Mouse (Mus musculus) limb, embryonic 14.5 days (tissue): Measurements from ENCODE around the gene Prr7. TPM values are rescaled to one million over a fixed set of nuclear protein-coding genes. Genes with fewer than 3 reads are reported as not detected.

Source experiments
- ATAC-seq: fragments of 200-750 bp; cut with Nextera tagmentation; 2 replicates; pipeline ENCODE4 v1.8.0; 2017; ENCODE audit warnings: low read depth, moderate number of reproducible peaks, moderate TSS enrichment; ENCODE audit not compliant: low FRiP score
- DNase-seq: peaks from one replicate; pipeline ENCODE4 v3.0.0-alpha.2; 2015; ENCODE audit warnings: low spot score
- H3K27ac ChIP-seq: fragments of 300-500 bp; sonication (generic); replicated peaks from 2 replicates; pipeline ENCODE4 v1.5.1; 2014; ENCODE audit warnings: low read depth, mild to moderate bottlenecking, low read length, moderate library complexity, mixed read lengths
- H3K27me3 ChIP-seq: fragments of 300-500 bp; sonication (generic); 2 replicates; pipeline ENCODE4 v1.6.1; 2014; ENCODE audit warnings: low read length, mixed read lengths; ENCODE audit not compliant: control insufficient read depth, insufficient read depth
- H3K36me3 ChIP-seq: fragments of 300-500 bp; sonication (generic); 2 replicates; pipeline ENCODE4 v1.6.1; 2014; ENCODE audit warnings: mild to moderate bottlenecking, low read length, moderate library complexity, mixed read lengths; ENCODE audit not compliant: control insufficient read depth, insufficient read depth
- H3K4me1 ChIP-seq: fragments of 300-500 bp; sonication (generic); 2 replicates; pipeline ENCODE4 v1.6.1; 2014; ENCODE audit warnings: antibody characterized with exemption, low read length, mixed read lengths; ENCODE audit not compliant: control insufficient read depth, insufficient read depth
- H3K4me2 ChIP-seq: fragments of 300-500 bp; sonication (generic); replicated peaks from 2 replicates; pipeline ENCODE4 v1.6.1; 2014; ENCODE audit warnings: low read depth, mild to moderate bottlenecking, low read length, moderate library complexity; ENCODE audit not compliant: severe bottlenecking
- H3K4me3 ChIP-seq: fragments of 300-500 bp; sonication (generic); replicated peaks from 2 replicates; pipeline ENCODE4 v1.5.1; 2014; ENCODE audit warnings: low read length
- H3K9ac ChIP-seq: fragments of 300-500 bp; sonication (generic); 2 replicates; pipeline ENCODE4 v1.6.1; 2014; ENCODE audit warnings: mild to moderate bottlenecking, low read depth, low read length, moderate library complexity; ENCODE audit not compliant: severe bottlenecking
- H3K9me3 ChIP-seq: fragments of 300-500 bp; sonication (generic); 2 replicates; pipeline ENCODE4 v1.6.1; 2016; ENCODE audit warnings: low read length; ENCODE audit not compliant: control insufficient read depth
- POLR2A ChIP-seq: fragments of 200-500 bp; IDR thresholded peaks from 2 replicates; pipeline ENCODE4 v1.8.0; 2012; ENCODE audit warnings: inconsistent platforms, mild to moderate bottlenecking, moderate library complexity, borderline replicate concordance; ENCODE audit not compliant: insufficient read depth, insufficient read length; ENCODE audit errors: extremely low read depth
- WGBS: fragments of 180-500 bp; shearing (Covaris S2); extraction: QIAGEN DNeasy Blood & Tissue Kit; methylation state at CpG from one replicate; pipeline ENCODE4 v1.1.7; 2014; 5-methylcytosine and 5-hydroxymethylcytosine counted together
- microRNA-seq: library from miRNA; unstranded; fragments of <30 nt; microRNA quantifications from one replicate; pipeline ENCODE4, GENCODE M21; 2016
- polyA plus RNA-seq, 2 experiments: library from polyadenylated mRNA; depleted of rRNA in 1 of 2; stranded (reverse) in 1 of 2; unstranded in 1 of 2; fragments of >200 nt; fragmentation: Nextera tagmentation in 1 of 2; extraction: Ambion mirVana in 1 of 2; gene quantifications; 2 replicates each; pipeline versions ENCODE4 v1.2.1 to v1.2.3; 2012 to 2014

Gene Prr7
- polyA plus RNA-seq, 2 experiments = 1.4 to 18.6 TPM

DNA sequence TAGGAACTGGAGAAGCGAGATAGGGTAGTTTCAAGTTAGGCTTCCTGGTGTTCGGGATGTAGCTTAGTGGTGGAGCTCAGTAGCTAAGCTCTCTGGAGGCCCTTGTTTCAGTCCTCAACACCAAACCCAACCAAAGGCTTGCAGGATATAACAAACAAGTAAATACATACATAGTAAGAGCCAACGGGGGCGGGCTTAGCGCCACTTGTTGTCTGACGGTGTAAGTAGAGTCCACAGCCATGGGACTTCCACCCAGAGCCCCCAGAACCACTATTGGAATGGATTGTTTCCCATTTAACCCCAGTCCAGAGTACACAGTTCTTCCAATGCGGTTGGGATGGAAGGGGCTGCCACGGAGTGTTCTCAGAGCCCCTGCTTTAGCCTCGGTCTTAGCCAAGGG, 49.8 kb downstream of the Prr7 start:
- ATAC-seq = no peak
- peak overlapping the region; percentile 88 for H3K4me2 ChIP-seq
- peaks cover 16% of the 10 kb centered on the region for H3K36me3 ChIP-seq
- no peak overlapping the region for H3K27ac ChIP-seq
- H3K9me3 ChIP-seq = no peaks in the 10 kb centered on the region
- WGBS = 32% methylated on average over 9 of the region's 9 CpGs
- H3K27me3 ChIP-seq = no peaks in the 10 kb centered on the region
- H3K4me3 ChIP-seq = peak overlapping the region; percentile 88; the same call in 1 of the 2 replicates
- no peak for TF ChIP-seq POLR2A
- no peak overlapping the region for H3K9ac ChIP-seq
- no peak for DNase-seq
- H3K4me1 ChIP-seq = peaks cover 24% of the 10 kb centered on the region

DNA sequence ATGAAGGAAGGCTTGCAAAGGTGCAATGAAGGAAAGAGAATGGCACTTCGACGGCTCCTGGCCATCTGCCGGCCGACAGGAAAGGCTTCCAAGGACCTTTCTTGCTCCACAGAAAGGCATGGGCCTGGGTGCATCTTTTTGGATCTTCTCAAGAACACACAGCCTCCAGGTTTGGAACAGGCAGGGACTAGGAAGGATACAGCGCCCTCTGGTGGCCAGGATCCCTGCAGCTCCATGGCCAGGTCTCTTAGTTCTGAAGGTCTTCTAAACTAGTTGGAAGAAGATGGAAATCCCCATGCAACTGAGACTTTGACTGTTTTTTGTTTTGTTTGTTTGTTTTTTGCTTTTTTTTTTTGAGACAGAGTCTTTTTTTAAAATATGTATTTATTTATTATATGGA, 52.9 kb downstream of the Prr7 start:
- no peaks in the 10 kb centered on the region for H3K9me3 ChIP-seq
- no peak overlapping the region for H3K4me3 ChIP-seq
- ATAC-seq = no peak
- 9% methylated on average over 5 of the region's 5 CpGs for whole genome bisulfite sequencing
- no peak overlapping the region for H3K9ac ChIP-seq
- DNase-seq = peak; percentile 91
- peaks cover 5% of the 10 kb centered on the region for H3K4me1 ChIP-seq
- no peak for TF ChIP-seq POLR2A
- no peak overlapping the region for H3K4me2 ChIP-seq
- no peak overlapping the region for H3K27ac ChIP-seq
- H3K36me3 ChIP-seq = no peaks in the 10 kb centered on the region
- no peaks in the 10 kb centered on the region for H3K27me3 ChIP-seq

DNA sequence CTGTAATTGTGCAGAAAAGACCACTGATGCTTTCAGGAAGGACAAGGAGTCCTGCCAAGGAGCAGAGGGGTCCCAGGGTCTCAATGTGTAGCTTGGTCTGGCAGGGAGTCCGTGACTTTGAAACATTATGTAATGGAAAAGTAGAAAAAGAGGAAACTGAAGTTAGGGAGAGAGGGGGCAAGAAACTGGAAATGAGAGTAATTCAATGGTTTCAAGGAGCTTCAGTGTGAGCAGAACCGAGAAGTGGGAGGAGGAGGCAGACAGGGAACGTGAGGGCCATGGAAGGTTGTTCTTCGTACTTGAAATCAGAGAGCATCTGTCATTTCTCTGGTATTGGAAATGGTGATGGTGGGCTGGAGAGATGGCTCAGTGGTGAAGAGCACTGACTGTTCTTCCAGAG, 55.5 kb downstream of the Prr7 start:
- Histone ChIP-seq H3K9ac (no peak overlapping the region), H3K4me3 (no peak overlapping the region), H3K27ac (no peak overlapping the region), H3K4me1 (no peaks in the 10 kb centered on the region), H3K27me3 (no peaks in the 10 kb centered on the region), H3K36me3 (no peaks in the 10 kb centered on the region), H3K4me2 (no peak overlapping the region), H3K9me3 (no peaks in the 10 kb centered on the region)
- ATAC-seq = no peak
- WGBS = 77% methylated on average over 4 of the region's 4 CpGs
- DNase-seq = no peak
- no peak for TF ChIP-seq POLR2A

DNA sequence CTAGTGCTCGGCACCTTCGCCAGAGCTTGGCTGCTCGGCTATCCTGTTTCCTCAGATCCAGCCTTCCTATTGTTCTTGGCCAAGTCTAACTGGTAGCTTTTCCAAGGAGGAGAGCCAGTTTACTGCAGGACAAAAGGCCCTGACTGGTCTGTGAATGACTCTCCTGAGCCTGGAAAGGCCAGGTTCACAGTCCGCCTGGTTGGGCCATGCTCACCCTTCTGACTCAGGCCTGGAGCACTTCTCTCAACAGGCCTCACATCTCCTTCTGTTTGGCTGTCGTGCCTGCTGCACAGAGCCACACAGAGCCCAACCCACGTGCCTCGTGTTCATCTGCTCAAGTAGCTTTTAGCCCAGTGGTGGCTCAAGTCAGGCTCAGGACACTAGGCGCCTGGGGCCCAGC, 58.7 kb downstream of the Prr7 start:
- Histone ChIP-seq H3K9me3 (no peaks in the 10 kb centered on the region), H3K27me3 (no peaks in the 10 kb centered on the region), H3K4me3 (no peak overlapping the region), H3K4me1 (no peaks in the 10 kb centered on the region), H3K9ac (no peak overlapping the region), H3K36me3 (no peaks in the 10 kb centered on the region), H3K27ac (no peak overlapping the region), H3K4me2 (no peak overlapping the region)
- no peak for DNase-seq
- WGBS = 70% methylated on average over 8 of the region's 8 CpGs
- no peak for TF ChIP-seq POLR2A
- ATAC-seq = no peak

Small RNA genes within 50 kb of the gene (microRNA-seq; reads per million reads assigned to microRNA genes)
- gene Mir6943 (not detected), gene Mir6944 (17.9 reads per million, percentile 28 among the genes with 10 or more reads in this experiment), gene Mir6945 (1.4 reads per million)

Other genes with a start within 250 kb of the Prr7 start
- 282 and 315 TPM in 2 replicates for gene Prelid1, start 143.8 kb upstream of the Prr7 start, polyA plus RNA-seq (2012; rRNA removed)
- 450 and 476 TPM in 2 replicates for gene Prelid1, start 143.8 kb upstream of the Prr7 start, polyA plus RNA-seq (2014; fragmentation: Nextera tagmentation; extraction: Ambion mirVana)
- 154 and 165 TPM in 2 replicates for gene Rab24, start 142.3 kb upstream of the Prr7 start, polyA plus RNA-seq (2012; rRNA removed)
- gene Rab24, start 142.3 kb upstream of the Prr7 start, polyA plus RNA-seq (2014; fragmentation: Nextera tagmentation; extraction: Ambion mirVana) = 109 and 116 TPM in 2 replicates
- gene Mxd3, start 134.4 kb upstream of the Prr7 start, polyA plus RNA-seq (2012; rRNA removed) = 59.8 and 67.0 TPM in 2 replicates
- gene Mxd3, start 134.4 kb upstream of the Prr7 start, polyA plus RNA-seq (2014; fragmentation: Nextera tagmentation; extraction: Ambion mirVana) = 41.4 and 44.1 TPM in 2 replicates
- 84.4 and 101 TPM in 2 replicates for gene Lman2, start 101.5 kb upstream of the Prr7 start, polyA plus RNA-seq (2012; rRNA removed)
- gene Lman2, start 101.5 kb upstream of the Prr7 start, polyA plus RNA-seq (2014; fragmentation: Nextera tagmentation; extraction: Ambion mirVana) = 92.9 and 101 TPM in 2 replicates
- gene Rgs14, start 94.5 kb upstream of the Prr7 start, polyA plus RNA-seq (2012; rRNA removed) = 1.8 and 1.9 TPM in 2 replicates
- gene Rgs14, start 94.5 kb upstream of the Prr7 start, polyA plus RNA-seq (2014; fragmentation: Nextera tagmentation; extraction: Ambion mirVana) = 1.3 and 2.4 TPM in 2 replicates
- not detected in 2 replicates for gene Slc34a1, start 66.1 kb upstream of the Prr7 start, polyA plus RNA-seq (2012; rRNA removed)
- gene Slc34a1, start 66.1 kb upstream of the Prr7 start, polyA plus RNA-seq (2014; fragmentation: Nextera tagmentation; extraction: Ambion mirVana) = not detected in 2 replicates
- 0.52 TPM in 1 of 2 replicates, not detected in the other for gene Pfn3, start 49.0 kb upstream of the Prr7 start, polyA plus RNA-seq (2012; rRNA removed)
- gene Pfn3, start 49.0 kb upstream of the Prr7 start, polyA plus RNA-seq (2014; fragmentation: Nextera tagmentation; extraction: Ambion mirVana) = not detected in 2 replicates
- 0.09 and 0.11 TPM in 2 replicates for gene F12, start 37.5 kb upstream of the Prr7 start, polyA plus RNA-seq (2012; rRNA removed)
- gene F12, start 37.5 kb upstream of the Prr7 start, polyA plus RNA-seq (2014; fragmentation: Nextera tagmentation; extraction: Ambion mirVana) = not detected in 2 replicates
- gene Grk6, start 19.2 kb upstream of the Prr7 start, polyA plus RNA-seq (2012; rRNA removed) = 81.4 and 92.8 TPM in 2 replicates
- 51.7 and 57.5 TPM in 2 replicates for gene Grk6, start 19.2 kb upstream of the Prr7 start, polyA plus RNA-seq (2014; fragmentation: Nextera tagmentation; extraction: Ambion mirVana)
- gene Dbn1, start 23.8 kb downstream of the Prr7 start, polyA plus RNA-seq (2012; rRNA removed) = 266 and 303 TPM in 2 replicates
- 153 and 178 TPM in 2 replicates for gene Dbn1, start 23.8 kb downstream of the Prr7 start, polyA plus RNA-seq (2014; fragmentation: Nextera tagmentation; extraction: Ambion mirVana)
- 137 and 192 TPM in 2 replicates for gene Pdlim7, start 49.4 kb downstream of the Prr7 start, polyA plus RNA-seq (2012; rRNA removed)
- gene Pdlim7, start 49.4 kb downstream of the Prr7 start, polyA plus RNA-seq (2014; fragmentation: Nextera tagmentation; extraction: Ambion mirVana) = 148 and 162 TPM in 2 replicates
- gene Dok3, start 65.0 kb downstream of the Prr7 start, polyA plus RNA-seq (2012; rRNA removed) = 9.1 and 9.8 TPM in 2 replicates
- gene Dok3, start 65.0 kb downstream of the Prr7 start, polyA plus RNA-seq (2014; fragmentation: Nextera tagmentation; extraction: Ambion mirVana) = 2.4 and 4.4 TPM in 2 replicates
- gene Ddx41, start 72.4 kb downstream of the Prr7 start, polyA plus RNA-seq (2012; rRNA removed) = 89.3 and 92.6 TPM in 2 replicates
- 59.9 and 61.6 TPM in 2 replicates for gene Ddx41, start 72.4 kb downstream of the Prr7 start, polyA plus RNA-seq (2014; fragmentation: Nextera tagmentation; extraction: Ambion mirVana)
- 140 and 159 TPM in 2 replicates for gene Fam193b, start 106.9 kb downstream of the Prr7 start, polyA plus RNA-seq (2012; rRNA removed)
- gene Fam193b, start 106.9 kb downstream of the Prr7 start, polyA plus RNA-seq (2014; fragmentation: Nextera tagmentation; extraction: Ambion mirVana) = 35.9 and 40.7 TPM in 2 replicates
- 182 and 228 TPM in 2 replicates for gene Tmed9, start 109.5 kb downstream of the Prr7 start, polyA plus RNA-seq (2012; rRNA removed)
- gene Tmed9, start 109.5 kb downstream of the Prr7 start, polyA plus RNA-seq (2014; fragmentation: Nextera tagmentation; extraction: Ambion mirVana) = 78.6 and 83.0 TPM in 2 replicates
- 39.3 and 53.0 TPM in 2 replicates for gene B4galt7, start 135.6 kb downstream of the Prr7 start, polyA plus RNA-seq (2012; rRNA removed)
- gene B4galt7, start 135.6 kb downstream of the Prr7 start, polyA plus RNA-seq (2014; fragmentation: Nextera tagmentation; extraction: Ambion mirVana) = 10.1 and 12.5 TPM in 2 replicates
- gene Caml, start 158.7 kb downstream of the Prr7 start, polyA plus RNA-seq (2012; rRNA removed) = 55.3 and 60.7 TPM in 2 replicates
- gene Caml, start 158.7 kb downstream of the Prr7 start, polyA plus RNA-seq (2014; fragmentation: Nextera tagmentation; extraction: Ambion mirVana) = 59.4 and 60.4 TPM in 2 replicates
- gene Ddx46, start 170.8 kb downstream of the Prr7 start, polyA plus RNA-seq (2012; rRNA removed) = 36.5 and 48.7 TPM in 2 replicates
- 33.0 and 36.0 TPM in 2 replicates for gene Ddx46, start 170.8 kb downstream of the Prr7 start, polyA plus RNA-seq (2014; fragmentation: Nextera tagmentation; extraction: Ambion mirVana)
- gene B230219D22Rik, start 228.9 kb downstream of the Prr7 start, polyA plus RNA-seq (2012; rRNA removed) = 75.9 and 87.5 TPM in 2 replicates
- gene B230219D22Rik, start 228.9 kb downstream of the Prr7 start, polyA plus RNA-seq (2014; fragmentation: Nextera tagmentation; extraction: Ambion mirVana) = 60.7 and 67.8 TPM in 2 replicates